Mouse (Mus musculus) spleen, postnatal 0 days (tissue): ENCODE measurements around the gene Vasp. TPM values are rescaled to one million over a fixed set of nuclear protein-coding genes. Genes with fewer than 3 reads are reported as not detected.

Source experiments
- polyA plus RNA-seq: library from polyadenylated mRNA; unstranded; fragments of >200 nt; fragmentation: Nextera tagmentation; extraction: Ambion mirVana; gene quantifications from 2 replicates; pipeline ENCODE4 v1.2.1, GENCODE M21; 2015

Vasp gene
- polyA plus RNA-seq: 71.2 and 86.4 TPM in 2 replicates

DNA sequence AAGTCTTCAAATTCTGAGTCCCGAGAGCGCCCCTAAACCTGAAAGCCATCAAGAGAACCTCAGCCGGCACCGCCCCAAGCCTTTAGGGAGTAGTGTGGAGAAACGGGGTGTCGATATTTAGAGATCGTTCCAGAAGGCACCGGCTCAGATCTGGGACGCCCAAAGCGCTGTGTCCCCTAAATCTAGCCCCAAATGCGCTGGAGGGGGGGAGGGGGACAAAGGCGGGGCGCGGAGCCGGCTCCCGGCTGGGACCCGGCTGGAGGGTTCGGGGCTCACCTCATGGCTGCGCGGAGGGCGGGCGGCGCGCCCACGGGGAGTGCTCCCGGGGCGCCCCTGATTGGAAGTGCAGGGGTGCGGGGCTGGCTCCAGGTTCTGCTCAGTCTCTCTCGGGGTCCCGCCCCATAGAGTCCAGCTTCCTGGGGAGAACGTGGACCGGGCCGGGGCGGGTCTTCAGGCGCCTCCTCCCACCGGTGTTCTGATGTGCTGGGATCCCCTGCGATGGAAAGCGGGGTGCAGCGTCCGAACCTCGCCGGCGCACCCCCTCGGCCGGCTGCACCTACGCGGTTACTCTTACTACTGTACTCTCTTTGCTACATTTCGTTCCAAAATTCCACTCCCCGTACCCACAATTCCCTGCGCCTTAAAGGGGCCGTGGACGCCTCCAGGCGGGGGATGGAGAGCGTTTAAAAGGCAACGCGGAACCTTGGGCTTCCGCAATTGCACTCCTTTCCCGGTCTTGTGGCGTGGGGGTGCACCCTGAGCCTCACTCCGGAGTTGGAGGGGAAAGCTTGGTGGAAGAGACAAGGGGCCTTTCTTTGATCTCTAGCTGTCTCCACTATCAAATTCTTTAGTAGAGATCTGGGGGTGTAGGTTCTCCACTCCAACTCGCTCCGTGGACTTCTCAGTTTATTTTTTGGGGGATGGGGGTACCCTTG is at the start of gene Vasp:
TSS of gene Vasp (minus strand) at position 580 of the 935 bp plus-strand sequence.

DNA sequence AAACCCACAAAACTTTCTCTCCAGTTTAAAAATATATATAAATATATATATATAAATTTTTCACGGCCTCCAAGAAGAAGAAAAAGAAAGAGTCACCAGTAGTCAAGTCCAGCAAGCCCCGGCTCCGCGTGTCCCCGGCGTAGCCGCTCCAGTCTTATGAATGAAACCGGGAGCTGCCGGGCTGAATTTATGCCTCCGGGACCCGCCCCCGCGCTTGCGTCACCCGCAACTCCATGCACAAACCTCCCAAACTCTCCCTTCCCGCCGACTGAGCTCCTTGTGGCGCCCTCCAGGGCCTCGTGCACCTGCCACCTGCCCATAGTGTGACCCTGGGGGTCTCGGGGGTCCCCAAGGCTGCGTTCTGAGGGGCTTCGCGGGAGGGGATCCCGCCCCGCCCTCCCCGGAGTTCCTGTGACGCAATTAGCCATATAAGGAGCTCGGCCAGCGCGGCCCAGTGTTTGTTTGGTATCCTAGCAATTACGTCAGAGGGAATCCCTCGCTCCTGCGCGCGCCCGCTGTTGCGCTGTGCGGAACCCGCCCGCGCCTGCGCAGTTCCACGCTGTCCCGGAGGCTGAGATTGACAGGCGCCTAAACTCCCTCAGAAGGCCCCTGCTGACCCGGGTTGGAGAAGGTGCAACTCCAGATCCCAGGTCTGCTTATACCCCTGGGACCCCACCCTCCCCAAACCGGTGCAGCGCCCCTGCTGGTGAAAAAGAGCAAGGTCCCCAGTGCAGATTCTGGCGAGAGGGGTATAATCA is 38.4 kb upstream of the Vasp start, which contains the start of gene Fosb:
TSS of gene Fosb (minus strand) at position 168 of the 758 bp plus-strand sequence.

DNA sequence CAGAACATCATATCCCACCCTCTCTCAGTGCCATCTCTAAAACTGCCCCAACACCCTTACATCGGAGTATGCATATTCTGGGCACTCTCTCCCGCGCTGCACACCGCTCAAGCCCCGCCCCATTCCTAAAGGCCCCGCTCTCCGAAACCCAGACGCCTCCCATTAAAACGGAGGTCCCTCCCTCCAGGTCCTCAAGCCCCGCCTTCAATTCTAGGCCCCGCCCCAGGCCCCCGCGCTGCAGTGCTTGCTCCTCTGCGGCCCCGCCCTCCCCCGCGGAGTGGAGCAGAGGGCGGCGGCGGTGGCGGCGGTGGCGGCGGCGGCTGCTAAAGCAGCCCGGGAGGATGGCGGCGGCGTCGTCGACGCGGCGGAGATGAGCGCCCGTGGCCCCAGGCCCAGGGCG is 10.8 kb upstream of the Vasp start, which contains the start of gene Rtn2:
TSS of gene Rtn2 (plus strand) at position 240 of the 400 bp plus-strand sequence.

DNA sequence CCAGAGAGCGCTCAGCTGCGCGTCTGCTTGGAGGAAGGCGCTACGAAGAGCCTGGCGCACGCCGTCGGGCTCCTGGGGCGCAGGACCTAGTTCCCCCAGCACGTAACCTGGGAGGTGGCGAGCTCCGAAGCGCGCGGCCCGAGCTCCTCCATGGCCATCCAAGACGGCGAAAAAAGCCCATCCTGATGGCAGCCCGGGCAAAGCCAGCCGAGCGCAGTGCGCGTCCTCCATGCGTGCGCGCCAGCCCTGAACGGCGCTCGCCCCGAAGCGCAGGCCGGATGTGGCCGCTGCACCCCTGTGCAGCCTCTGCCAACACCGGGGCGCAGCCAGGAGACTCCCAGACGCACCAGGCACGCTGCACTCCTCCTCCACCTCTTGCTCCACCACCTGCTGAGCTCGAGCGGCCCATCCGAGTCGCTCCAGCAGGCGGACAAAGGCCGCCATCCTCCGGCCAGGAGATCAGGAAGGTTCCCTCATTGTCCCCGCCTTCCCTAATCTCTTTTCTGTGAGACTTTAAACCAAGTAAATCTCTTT is 8.0 kb upstream of the Vasp start, which contains the start of gene Ppm1n:
TSS of gene Ppm1n (minus strand) at position 484 of the 534 bp plus-strand sequence.

DNA sequence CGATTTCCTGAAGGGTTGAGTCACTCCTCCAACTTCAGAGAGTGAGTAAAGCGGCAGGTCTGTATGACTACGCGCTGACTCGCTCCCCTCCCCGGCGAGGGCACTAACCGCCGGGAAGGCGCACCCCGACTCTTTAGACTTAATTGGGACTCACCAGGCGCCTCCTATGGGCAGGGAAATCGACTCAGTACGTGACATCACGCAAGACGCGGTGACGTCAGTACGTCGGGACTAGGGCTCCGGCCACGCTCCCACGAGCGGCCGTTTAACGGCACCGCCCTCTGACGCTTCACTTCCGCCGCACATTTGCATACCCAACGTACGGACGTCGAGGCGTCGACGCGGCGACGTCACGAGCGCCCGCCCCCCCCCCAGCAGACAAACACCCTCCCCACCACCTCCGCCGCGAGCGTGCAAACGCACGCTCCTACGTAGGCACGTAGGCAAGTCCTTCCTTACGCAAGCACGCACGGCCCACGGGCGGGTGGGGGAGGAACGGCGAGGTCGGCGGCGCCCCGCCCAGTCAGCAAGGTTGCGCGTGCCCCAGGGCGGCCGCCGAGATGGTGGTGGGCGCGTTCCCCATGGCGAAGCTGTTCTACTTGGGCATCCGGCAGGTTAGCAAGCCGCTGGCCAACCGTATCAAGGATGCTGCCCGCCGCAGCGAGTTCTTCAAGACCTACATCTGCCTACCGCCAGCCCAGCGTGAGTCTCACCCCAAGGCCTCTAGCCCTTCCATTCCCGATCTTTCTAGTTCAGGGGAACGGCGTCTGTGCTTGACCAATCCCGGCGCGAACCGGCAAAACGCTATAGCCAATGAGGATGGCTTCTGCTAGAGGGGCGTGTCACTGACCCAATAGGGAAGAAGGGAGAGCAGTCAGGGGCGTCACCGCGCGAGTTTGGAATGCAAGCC is 43.5 kb downstream of the Vasp start, which contains the start of gene Opa3:
TSS of gene Opa3 (plus strand) at position 452 of the 910 bp plus-strand sequence.

DNA sequence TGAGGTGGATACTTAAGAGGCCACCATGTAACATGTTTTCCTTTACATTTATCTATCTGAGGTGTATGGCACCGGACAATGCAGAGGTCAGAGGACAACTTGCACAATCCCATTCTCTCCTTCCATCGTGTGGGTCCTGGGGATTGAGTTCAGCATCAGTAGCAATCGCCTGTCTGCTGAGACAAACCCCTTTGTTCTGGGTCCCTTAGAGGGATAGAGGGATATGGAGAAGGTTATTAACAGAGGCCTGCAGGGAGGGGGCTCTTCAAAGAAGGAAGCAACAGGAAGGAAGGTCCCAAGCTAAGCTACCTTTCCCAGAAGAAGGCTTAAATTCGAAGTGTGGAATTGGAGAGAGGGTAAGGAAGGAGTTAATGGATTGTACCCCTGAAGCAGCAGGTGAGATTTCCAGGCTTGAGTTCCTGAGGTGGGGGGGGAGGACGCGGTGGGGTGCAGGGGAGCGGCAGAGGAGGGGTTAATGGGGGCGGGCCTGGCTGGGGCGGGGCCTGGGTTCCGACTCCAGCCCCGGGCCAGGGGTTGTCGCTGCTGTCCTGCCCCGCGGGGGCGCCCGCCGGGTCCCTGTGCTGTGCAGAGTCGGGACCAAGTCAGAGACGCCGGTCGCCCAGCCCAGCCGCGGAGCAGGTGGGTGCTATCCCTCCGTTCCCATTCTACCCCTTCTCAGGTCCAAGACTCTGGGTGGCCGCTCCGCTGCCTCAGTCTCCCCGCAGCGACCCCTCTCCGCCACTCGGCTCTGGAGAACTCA is 59.4 kb downstream of the Vasp start, which contains the start of gene Gpr4:
TSS of gene Gpr4 (plus strand) at position 543 of the 760 bp plus-strand sequence.

Other genes starting within 250 kb of the Vasp start
- 0.15 and 0.19 TPM in 2 replicates for gene Foxa3, start 248.3 kb downstream of the Vasp start, polyA plus RNA-seq
- 11.2 and 11.7 TPM in 2 replicates for gene Sympk, start 247.4 kb downstream of the Vasp start, polyA plus RNA-seq
- gene Rsph6a, start 217.1 kb downstream of the Vasp start, polyA plus RNA-seq: not detected in 2 replicates
- gene Dmwd, start 195.6 kb downstream of the Vasp start, polyA plus RNA-seq: 5.5 and 7.2 TPM in 2 replicates
- 9.4 and 11.5 TPM in 2 replicates for gene Dmpk, start 188.0 kb downstream of the Vasp start, polyA plus RNA-seq
- gene Six5, start 177.2 kb downstream of the Vasp start, polyA plus RNA-seq: 1.4 and 2.4 TPM in 2 replicates
- gene Gm4969, start 153.4 kb downstream of the Vasp start, polyA plus RNA-seq: 0.25 and 0.51 TPM in 2 replicates
- gene Fbxo46, start 152.0 kb downstream of the Vasp start, polyA plus RNA-seq: 7.2 and 8.3 TPM in 2 replicates
- gene Qpctl, start 122.5 kb downstream of the Vasp start, polyA plus RNA-seq: 6.5 and 7.0 TPM in 2 replicates
- gene Snrpd2, start 122.1 kb downstream of the Vasp start, polyA plus RNA-seq: 84.5 and 92.5 TPM in 2 replicates
- 0.04 and 0.06 TPM in 2 replicates for gene Gipr, start 105.7 kb downstream of the Vasp start, polyA plus RNA-seq
- gene Eml2, start 95.4 kb downstream of the Vasp start, polyA plus RNA-seq: 3.9 and 5.1 TPM in 2 replicates
- 0.59 and 0.81 TPM in 2 replicates for gene Gpr4, start 59.3 kb downstream of the Vasp start, polyA plus RNA-seq
- 14.7 and 14.8 TPM in 2 replicates for gene Opa3, start 43.5 kb downstream of the Vasp start, polyA plus RNA-seq
- 0.18 and 0.19 TPM in 2 replicates for gene Ppm1n, start 8.2 kb upstream of the Vasp start, polyA plus RNA-seq
- 4.2 and 4.7 TPM in 2 replicates for gene Rtn2, start 10.8 kb upstream of the Vasp start, polyA plus RNA-seq
- 0.07 TPM in 1 of 2 replicates, not detected in the other for gene Fosb, start 38.2 kb upstream of the Vasp start, polyA plus RNA-seq
- gene Ercc1, start 73.0 kb upstream of the Vasp start, polyA plus RNA-seq: 25.0 and 25.6 TPM in 2 replicates
- 14.4 and 16.6 TPM in 2 replicates for gene Cd3eap, start 87.7 kb upstream of the Vasp start, polyA plus RNA-seq
- 1.8 and 2.3 TPM in 2 replicates for gene Ppp1r13l, start 87.9 kb upstream of the Vasp start, polyA plus RNA-seq
- gene Ercc2, start 110.2 kb upstream of the Vasp start, polyA plus RNA-seq: 7.3 and 9.0 TPM in 2 replicates
- gene Klc3, start 132.3 kb upstream of the Vasp start, polyA plus RNA-seq: 0.65 and 0.82 TPM in 2 replicates
- 0.96 and 1.4 TPM in 2 replicates for gene Ckm, start 133.0 kb upstream of the Vasp start, polyA plus RNA-seq
- 2.9 and 3.6 TPM in 2 replicates for gene Mark4, start 187.0 kb upstream of the Vasp start, polyA plus RNA-seq
- gene Exoc3l2, start 191.5 kb upstream of the Vasp start, polyA plus RNA-seq: 1.3 and 2.0 TPM in 2 replicates
- gene Bloc1s3, start 236.6 kb upstream of the Vasp start, polyA plus RNA-seq: 1.6 and 2.5 TPM in 2 replicates
- 57.5 and 68.7 TPM in 2 replicates for gene Trappc6a, start 236.6 kb upstream of the Vasp start, polyA plus RNA-seq
- 0.08 TPM in 1 of 2 replicates, not detected in the other for gene Nkpd1, start 246.0 kb upstream of the Vasp start, polyA plus RNA-seq